11 mouse cellular contexts compared by ENCODE assay signal in genomic region chr13:104037531-104038290, GRCm38 (mm10).
A peak's percentile ranks its signal among the peaks of the same experiment; 100 is the strongest.
DNase-seq lines count a peak whose midpoint lies in the region; ATAC-seq and TF ChIP-seq lines count a peak whose summit lies in the region.
"Had no signal": no experiment of that assay in that cellular context is flagged by ENCODE, and none has a peak within 500 bp of the region (broad histone marks: within the 10 kb centered on the region; RNA-seq: fewer than 3 reads in every experiment).

No protein-coding gene starts in this region.

- H3K4me3 ChIP-seq in hindbrain, embryonic 10.5 days: no peak overlapping the region
- no peak overlapping the region for H3K4me3 ChIP-seq in hindbrain, embryonic 12.5 days
- no peak overlapping the region for H3K4me3 ChIP-seq in gastrocnemius, adult 2 months
- H3K4me3 ChIP-seq in midbrain, embryonic 15.5 days: no peak overlapping the region
- H3K4me3 ChIP-seq: limb, embryonic 13.5 days; neural tube, embryonic 13.5 days had no signal

- no peaks in the 10 kb centered on the region for H3K27me3 ChIP-seq in hindbrain, embryonic 10.5 days (ENCODE audit: insufficient read depth, poor library complexity, severe bottlenecking)
- H3K27me3 ChIP-seq in hindbrain, embryonic 12.5 days: no peaks in the 10 kb centered on the region
- H3K27me3 ChIP-seq in midbrain, embryonic 15.5 days (replicated peaks): no peaks in the 10 kb centered on the region
- H3K27me3 ChIP-seq: CH12.LX; limb, embryonic 13.5 days; neural tube, embryonic 13.5 days had no signal

- peak overlapping the region; percentile 64; the same call in 1 of the 2 replicates for H3K27ac ChIP-seq in hindbrain, embryonic 10.5 days
- H3K27ac ChIP-seq in hindbrain, embryonic 12.5 days: no peak overlapping the region
- H3K27ac ChIP-seq in gastrocnemius, adult 2 months: no peak overlapping the region
- no peak overlapping the region for H3K27ac ChIP-seq in midbrain, embryonic 15.5 days
- H3K27ac ChIP-seq: limb, embryonic 13.5 days; neural tube, embryonic 13.5 days had no signal

- no peak overlapping the region for H3K9ac ChIP-seq in hindbrain, embryonic 12.5 days
- no peak overlapping the region for H3K9ac ChIP-seq in midbrain, embryonic 15.5 days
- H3K9ac ChIP-seq: limb, embryonic 13.5 days; neural tube, embryonic 13.5 days had no signal

- peaks cover 28% of the 10 kb centered on the region for H3K4me1 ChIP-seq in hindbrain, embryonic 10.5 days (replicated peaks)
- H3K4me1 ChIP-seq in hindbrain, embryonic 12.5 days: peaks cover 11% of the 10 kb centered on the region
- H3K4me1 ChIP-seq in midbrain, embryonic 15.5 days: no peaks in the 10 kb centered on the region

- no peak overlapping the region for H3K4me2 ChIP-seq in hindbrain, embryonic 12.5 days (replicated peaks)
- no peak overlapping the region for H3K4me2 ChIP-seq in midbrain, embryonic 15.5 days
- H3K4me2 ChIP-seq: limb, embryonic 13.5 days; neural tube, embryonic 13.5 days had no signal

- intact Hi-C loops in gastrocnemius, adult 2 months (cut with DNase I): no loop called here

- WGBS in hindbrain, embryonic 10.5 days: 68% methylated on average over 9 of the region's 9 CpGs
- WGBS in hindbrain, embryonic 12.5 days: 59% methylated on average over 9 of the region's 9 CpGs
- 74% methylated on average over 9 of the region's 9 CpGs for WGBS in midbrain, embryonic 15.5 days

- H3K36me3 ChIP-seq in hindbrain, embryonic 10.5 days: peaks cover 4% of the 10 kb centered on the region; the same call in 1 of the 2 replicates
- no peaks in the 10 kb centered on the region for H3K36me3 ChIP-seq in hindbrain, embryonic 12.5 days
- peaks cover 15% of the 10 kb centered on the region; the same call in 1 of the 2 replicates for H3K36me3 ChIP-seq in midbrain, embryonic 15.5 days (replicated peaks)
- H3K36me3 ChIP-seq: limb, embryonic 13.5 days had no signal

- no peaks in the 10 kb centered on the region for H3K9me3 ChIP-seq in hindbrain, embryonic 10.5 days
- no peaks in the 10 kb centered on the region for H3K9me3 ChIP-seq in hindbrain, embryonic 12.5 days (replicated peaks)
- no peaks in the 10 kb centered on the region for H3K9me3 ChIP-seq in midbrain, embryonic 15.5 days
- H3K9me3 ChIP-seq: limb, embryonic 13.5 days; neural tube, embryonic 13.5 days had no signal

- ATAC-seq in hindbrain, embryonic 12.5 days (ENCODE audit: low FRiP score): no peak
- no peak for ATAC-seq in erythroblast, adult 5-6 weeks (replicated peaks; ENCODE audit: low FRiP score, poor library complexity, severe bottlenecking)
- no peak for ATAC-seq in midbrain, embryonic 15.5 days (replicated peaks)

- no peak for DNase-seq in hindbrain, embryonic 10.5 days (ENCODE audit: low spot score)
- peak; percentile 88 for DNase-seq in NIH3T3 (ENCODE audit: low read depth)
- DNase-seq in kidney, postnatal 14 days: peak; percentile 47
- peak; percentile 78 for DNase-seq in lung, postnatal 25 days (ENCODE audit: low spot score)
- DNase-seq in gastrocnemius, adult 2 months: no peak

- no peak for TF ChIP-seq CTCF in gastrocnemius, adult 2 months (IDR thresholded peaks at IDR 0.05)

Comparison
In these comparisons a context has a peak if more than half of its experiments do, and no peak if none do; other contexts are left out.
1. DNase-seq: peak in NIH3T3 (single experiment), kidney, postnatal 14 days (single experiment) and lung, postnatal 25 days (single experiment); none in hindbrain, embryonic 10.5 days (single experiment) and gastrocnemius, adult 2 months (single experiment).